Mouse (Mus musculus): ENCODE results near the gene Elmsan1.
A peak's percentile ranks its signal among the peaks of the same experiment; 100 is the strongest.

Elmsan1 gene

GRCm38 (mm10) chr12:84148622-84149012 is 70.1 kb downstream of the Elmsan1 start:
- no peak for DNase-seq (ENCODE audit: low spot score)

GRCm38 (mm10) chr12:84147954-84148621 is 70.6 kb downstream of the Elmsan1 start, which contains the start of gene Pnma1:
Gene Pnma1, minus strand, starts transcription at chr12:84148489.
- peak; percentile 52 for DNase-seq (ENCODE audit: low spot score)

DNA sequence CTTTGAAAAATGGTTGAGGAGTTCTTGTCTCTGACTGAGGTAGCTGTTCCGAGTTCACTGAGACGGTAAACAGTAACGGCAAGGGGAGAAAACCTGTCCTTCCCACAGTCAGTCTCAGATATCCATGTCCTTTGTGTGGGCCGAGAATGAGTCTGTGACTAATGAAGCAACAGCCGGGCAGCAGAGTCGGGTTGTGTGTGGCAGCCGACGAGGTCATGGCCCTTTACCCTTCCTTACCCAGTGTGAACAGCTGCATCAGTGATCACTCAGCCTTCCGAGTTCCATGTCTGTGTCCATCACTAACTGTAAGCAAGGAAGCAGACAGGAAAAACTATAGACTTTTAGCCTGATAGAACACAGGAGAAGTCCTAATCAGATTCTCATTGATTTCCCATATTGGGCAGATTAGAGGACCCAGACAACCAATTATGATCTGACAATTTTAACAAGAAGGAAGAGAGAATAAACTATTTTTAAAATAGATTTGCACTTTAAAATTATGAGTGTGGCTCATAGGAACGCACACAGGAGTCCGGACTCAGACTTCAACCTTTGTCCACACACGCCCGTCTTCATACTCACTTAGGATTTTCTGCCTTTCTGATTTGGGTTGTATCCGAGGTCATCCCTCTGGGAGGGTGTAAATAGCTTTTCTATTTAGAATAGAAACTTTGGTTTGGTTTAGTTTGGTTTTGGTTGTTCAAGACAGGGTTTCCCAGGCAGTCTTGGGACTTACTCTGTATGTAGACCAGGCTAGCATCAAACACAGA is 76.2 kb downstream of the Elmsan1 start:
- DNase-seq (ENCODE audit: low spot score): no peak

GRCm38 (mm10) chr12:84141271-84141670 is 77.4 kb downstream of the Elmsan1 start:
- DNase-seq (ENCODE audit: low spot score): no peak

DNA sequence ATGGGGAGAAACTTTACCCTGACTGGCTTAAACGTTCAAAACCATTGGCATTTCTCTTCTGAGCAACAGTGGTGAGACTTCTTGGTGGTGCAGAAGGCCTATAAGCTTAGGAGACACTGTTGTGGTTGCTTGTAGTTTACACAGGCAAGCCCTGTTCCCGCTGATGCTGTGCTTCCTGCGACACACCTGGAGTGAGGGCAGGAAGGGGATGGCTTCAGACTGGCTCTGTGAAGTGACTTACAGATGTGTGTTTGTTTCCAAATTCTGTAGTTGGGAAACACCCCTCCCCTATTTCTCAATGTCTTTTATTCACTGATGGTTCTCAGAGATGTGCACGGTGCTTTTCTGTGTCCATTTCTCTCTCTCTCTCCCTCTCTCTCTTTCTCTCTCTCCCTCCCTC is 78.5 kb downstream of the Elmsan1 start:
- DNase-seq (ENCODE audit: low spot score): no peak

DNA sequence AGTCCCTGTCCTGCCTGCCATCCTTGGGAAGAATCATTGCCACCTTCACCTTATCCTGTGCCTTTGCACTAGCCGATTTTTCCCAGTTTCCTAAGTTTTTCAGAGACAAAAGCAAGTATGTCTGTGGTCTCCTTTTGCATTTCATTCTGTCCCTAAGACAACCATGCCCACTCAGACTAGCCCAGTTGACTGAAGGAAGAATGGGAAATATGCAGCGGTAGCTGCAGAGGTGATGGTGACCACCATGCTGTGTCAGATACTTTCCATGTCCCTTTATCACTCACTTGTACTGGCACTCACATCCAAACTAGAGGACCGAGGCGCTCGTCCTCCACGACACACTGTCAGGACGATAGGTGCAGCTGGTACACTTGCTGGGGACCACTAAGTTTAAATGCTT is 81.5 kb downstream of the Elmsan1 start:
- DNase-seq (ENCODE audit: low spot score): no peak

DNA sequence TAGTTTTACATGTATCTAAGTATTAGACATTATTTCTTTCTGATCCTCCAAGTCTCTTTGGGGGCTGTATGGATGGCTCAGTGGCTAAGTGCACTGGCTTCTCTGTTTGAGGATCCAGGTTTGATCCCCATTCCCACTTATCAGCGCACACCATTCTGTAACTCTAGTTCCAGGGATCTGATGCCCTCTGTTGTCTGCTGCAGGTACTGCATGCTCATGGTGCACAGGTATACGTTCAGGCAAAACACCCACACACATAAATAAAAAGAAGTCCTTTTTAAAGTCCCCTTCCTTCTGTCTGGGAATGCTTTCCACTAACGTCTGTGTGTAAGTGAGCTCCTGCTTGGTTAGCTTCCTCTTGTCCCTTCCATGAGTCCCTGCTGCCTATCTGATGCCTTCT is 86.4 kb downstream of the Elmsan1 start:
- no peak for DNase-seq (ENCODE audit: low spot score)

DNA sequence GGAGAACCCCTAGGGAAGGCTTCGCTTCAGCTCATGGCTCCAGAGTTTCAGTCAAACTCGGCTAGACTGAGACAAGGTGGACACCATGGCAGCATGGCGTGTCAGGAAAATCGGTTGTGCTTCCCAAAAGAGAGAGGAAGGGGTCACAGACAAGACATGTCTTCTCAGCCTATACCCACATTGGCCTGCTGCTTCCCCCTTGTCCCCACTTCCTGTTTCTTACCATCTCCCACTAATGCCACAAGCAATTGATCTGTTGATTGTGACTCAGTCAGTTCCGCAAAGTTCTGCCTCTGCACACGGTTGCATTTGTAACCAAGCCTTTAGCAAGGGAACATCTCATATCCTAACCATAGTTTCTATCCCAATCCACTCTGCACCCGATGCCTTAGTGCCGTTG is 88.8 kb downstream of the Elmsan1 start:
- DNase-seq (ENCODE audit: low spot score): no peak

- DNase-seq (ENCODE audit: low spot score): no peak
Observed at GRCm38 (mm10) chr12:84128576-84128975, 90.1 kb downstream of the Elmsan1 start.

- no peak for DNase-seq (ENCODE audit: low spot score)
Observed at GRCm38 (mm10) chr12:84126899-84127298, 91.8 kb downstream of the Elmsan1 start.

DNA sequence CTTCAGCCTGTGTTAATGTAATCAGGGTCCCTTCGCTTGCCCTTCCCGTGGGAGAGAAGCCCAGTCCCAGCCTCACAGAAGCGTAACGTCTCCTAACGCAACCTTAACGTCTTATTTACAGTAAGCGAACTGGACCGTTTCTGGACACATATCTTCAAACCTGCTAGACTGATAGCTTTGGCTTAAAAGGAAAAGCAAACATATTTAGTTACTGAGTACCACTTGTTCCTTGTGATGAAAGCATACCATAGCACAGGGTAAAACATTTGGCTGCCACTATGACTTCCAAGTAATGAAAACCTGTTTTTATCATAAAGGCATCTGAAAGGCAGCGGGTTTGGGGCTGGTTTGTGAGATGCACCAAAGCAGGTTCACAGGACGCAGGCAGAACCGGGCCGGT is 92.8 kb downstream of the Elmsan1 start:
- DNase-seq (ENCODE audit: low spot score): no peak

GRCm38 (mm10) chr12:84119584-84119983 is 99.1 kb downstream of the Elmsan1 start:
- DNase-seq (ENCODE audit: low spot score): no peak

- peak; percentile 69 for DNase-seq (ENCODE audit: low spot score)
Observed at GRCm38 (mm10) chr12:84114153-84114994, 104.3 kb downstream of the Elmsan1 start, which contains the start of gene Dnal1. Gene Dnal1, plus strand, starts transcription at chr12:84114366.

- no peak for DNase-seq (ENCODE audit: low spot score)
Observed at GRCm38 (mm10) chr12:84113676-84114075, 105.0 kb downstream of the Elmsan1 start.

- DNase-seq (ENCODE audit: low spot score): no peak
Observed at GRCm38 (mm10) chr12:84110814-84111213, 107.9 kb downstream of the Elmsan1 start.

- DNase-seq (ENCODE audit: low spot score): no peak
Observed at GRCm38 (mm10) chr12:84109924-84110323, 108.8 kb downstream of the Elmsan1 start.

DNA sequence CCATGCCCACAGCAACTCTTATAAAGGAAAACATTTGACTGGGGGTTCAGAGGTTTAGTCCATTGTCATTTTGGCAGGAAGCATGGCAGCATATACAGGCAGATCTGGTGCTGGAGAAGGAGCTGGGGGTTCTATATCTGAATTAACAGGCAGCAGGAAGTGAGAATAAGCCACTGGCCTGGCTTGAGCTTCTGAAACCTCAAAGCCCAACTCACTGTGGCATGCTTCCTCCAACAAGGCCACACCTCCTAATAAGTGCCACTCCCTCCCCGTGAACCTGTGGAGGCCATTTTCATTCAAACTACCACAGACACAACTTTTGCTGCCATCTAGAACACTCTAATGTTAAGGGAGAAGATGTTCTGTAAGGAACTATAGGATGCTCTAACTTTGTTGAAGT is 111.0 kb downstream of the Elmsan1 start:
- no peak for DNase-seq (ENCODE audit: low spot score)

DNA sequence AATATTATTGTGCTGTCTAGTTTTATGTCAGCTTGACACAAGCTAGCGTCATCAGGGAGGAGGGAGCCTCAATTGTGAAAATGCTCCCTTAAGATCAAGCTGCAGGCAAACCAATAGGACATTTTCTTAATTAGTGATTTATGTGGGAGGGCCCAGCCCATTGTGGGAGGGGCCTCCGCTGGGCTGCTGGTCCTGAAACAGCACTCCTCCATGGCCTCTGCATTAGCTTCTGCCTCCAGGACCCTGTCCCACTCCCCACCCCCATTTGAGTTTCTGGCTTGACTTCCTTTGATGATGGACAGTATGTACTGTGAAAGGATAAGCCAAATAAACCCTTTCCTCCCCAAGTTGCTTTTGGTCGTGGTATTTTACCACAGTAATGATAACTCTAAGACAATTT is 111.7 kb downstream of the Elmsan1 start:
- DNase-seq (ENCODE audit: low spot score): no peak

- DNase-seq (ENCODE audit: low spot score): no peak
Observed at GRCm38 (mm10) chr12:84101493-84101845, 117.2 kb downstream of the Elmsan1 start.

DNA sequence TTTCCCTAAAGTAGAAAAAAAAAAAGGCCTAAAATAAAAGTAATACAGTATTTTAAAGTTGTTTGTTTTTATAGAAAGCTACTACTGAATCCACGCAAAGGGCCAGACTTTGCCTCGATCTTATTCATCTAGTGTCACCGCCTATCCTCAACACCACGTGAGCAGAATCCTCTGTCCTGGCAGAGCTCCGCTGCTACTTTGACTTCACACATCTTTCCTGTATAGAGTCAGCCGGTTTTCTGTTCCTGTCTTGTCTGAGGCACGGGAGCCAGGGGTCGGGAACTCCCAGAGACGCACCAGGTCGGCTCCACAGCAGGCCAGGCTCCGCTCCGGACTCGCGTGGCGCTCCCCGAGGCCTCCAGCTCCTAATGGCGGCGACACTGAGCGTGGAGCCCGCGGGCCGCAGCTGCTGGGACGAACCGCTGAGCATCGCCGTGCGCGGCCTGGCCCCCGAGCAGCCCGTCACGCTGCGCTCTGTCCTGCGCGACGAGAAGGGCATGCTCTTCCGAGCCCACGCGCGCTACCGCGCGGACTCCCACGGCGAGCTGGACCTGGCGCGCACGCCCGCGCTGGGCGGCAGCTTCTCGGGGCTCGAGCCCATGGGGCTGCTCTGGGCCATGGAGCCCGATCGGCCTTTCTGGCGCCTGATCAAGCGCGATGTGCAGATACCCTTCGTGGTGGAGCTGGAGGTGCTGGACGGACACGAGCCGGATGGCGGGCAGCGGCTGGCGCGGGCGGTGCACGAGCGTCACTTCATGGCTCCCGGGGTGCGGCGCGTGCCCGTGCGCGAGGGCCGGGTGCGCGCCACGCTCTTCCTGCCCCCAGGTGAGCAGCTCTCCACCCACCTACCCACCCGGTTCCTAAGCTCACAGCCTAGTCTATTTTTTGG is 117.8 kb downstream of the Elmsan1 start, which contains the start of gene Acot6:
TSS of gene Acot6 (plus strand) at position 51 of the 889 bp plus-strand sequence.
- DNase-seq (ENCODE audit: low spot score): peak; percentile 18

GRCm38 (mm10) chr12:84100071-84100470 is 118.6 kb downstream of the Elmsan1 start:
- DNase-seq (ENCODE audit: low spot score): no peak

- no peak for DNase-seq (ENCODE audit: low spot score)
Observed at GRCm38 (mm10) chr12:84099605-84100004, 119.1 kb downstream of the Elmsan1 start.

Data from ovary, postnatal 10 days (tissue).